Mouse (Mus musculus) testis, adult 2 months (tissue): ENCODE measurements around the gene 1110051M20Rik. TPM values are rescaled to one million over a fixed set of nuclear protein-coding genes. Genes with fewer than 3 reads are reported as not detected.
"Not testable (repeated sequence)": the region's sequence is repeated elsewhere in the genome, so short reads cannot be mapped to it uniquely, and the experiment has no call there.

Source experiments
- H3K27ac ChIP-seq: fragments of 200-500 bp; 2 replicates; pipeline ENCODE4 v1.5.1; 2012; ENCODE audit warnings: low read depth, low read length; ENCODE audit not compliant: control insufficient read depth, insufficient read depth
- H3K27me3 ChIP-seq: fragments of 200-500 bp; 2 replicates; pipeline ENCODE4 v1.6.1; 2012; ENCODE audit warnings: mild to moderate bottlenecking, low read length, moderate library complexity; ENCODE audit not compliant: control insufficient read depth, insufficient read depth
- H3K36me3 ChIP-seq: fragments of 200-500 bp; 2 replicates; pipeline ENCODE4 v1.6.1; 2012; ENCODE audit warnings: mild to moderate bottlenecking, low read length; ENCODE audit not compliant: control insufficient read depth, insufficient read depth
- H3K4me1 ChIP-seq: fragments of 200-500 bp; 2 replicates; pipeline ENCODE4 v1.6.1; 2012; ENCODE audit warnings: low read length; ENCODE audit not compliant: control insufficient read depth, insufficient read depth
- H3K4me3 ChIP-seq: fragments of 200-500 bp; 2 replicates; pipeline ENCODE4 v1.5.1; 2012; ENCODE audit warnings: low read depth, mild to moderate bottlenecking, low read length, moderate library complexity, mixed read lengths; ENCODE audit not compliant: control insufficient read depth
- CTCF ChIP-seq: fragments of 200-500 bp; IDR thresholded peaks from 2 replicates; pipeline ENCODE4 v1.5.1; 2012; ENCODE audit warnings: low read depth, mild to moderate bottlenecking, inconsistent platforms, low read length, moderate library complexity; ENCODE audit not compliant: control insufficient read depth, insufficient read depth, insufficient replicate concordance
- POLR2A ChIP-seq: fragments of 200-500 bp; IDR thresholded peaks from 2 replicates; pipeline ENCODE4 v1.6.1; 2012; ENCODE audit warnings: low read depth, mild to moderate bottlenecking, inconsistent platforms, low read length, moderate library complexity; ENCODE audit not compliant: control insufficient read depth
- polyA plus RNA-seq: library from polyadenylated mRNA; depleted of rRNA; stranded (reverse); fragments of >200 nt; gene quantifications from 2 replicates; pipeline ENCODE4 v1.2.3, GENCODE M21; 2012; rRNA removed

Gene 1110051M20Rik
- polyA plus RNA-seq, result 81.5 and 91.7 TPM in 2 replicates

DNA sequence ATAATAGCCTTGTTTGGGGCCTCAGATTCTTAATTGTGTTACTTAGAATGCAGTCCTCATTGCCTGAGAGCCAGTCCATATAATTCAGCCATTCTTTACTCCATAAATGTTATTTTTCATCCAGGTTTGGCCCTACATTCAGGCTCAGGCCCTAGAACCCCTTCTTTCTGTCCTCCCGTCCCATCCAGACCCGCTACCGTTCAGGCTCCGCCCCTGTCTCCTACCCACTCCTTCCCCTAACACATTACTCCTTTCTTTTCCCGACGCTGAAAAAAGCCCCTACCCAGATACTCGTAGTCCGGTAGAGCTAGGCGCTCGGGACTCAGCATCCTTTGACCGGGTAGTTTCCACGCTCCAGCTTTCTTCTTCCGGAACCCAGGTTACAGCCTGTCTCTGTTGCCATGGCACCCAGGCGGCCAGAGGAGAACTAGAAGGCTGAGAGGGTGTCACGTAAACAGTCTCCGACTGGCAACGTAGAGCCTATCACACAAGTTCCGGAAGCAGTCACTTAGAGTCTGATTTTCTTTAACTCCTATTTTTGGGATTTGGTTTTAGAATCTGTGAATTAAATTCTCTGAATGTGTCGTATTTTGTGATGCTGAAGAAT, at the start of gene 1110051M20Rik:
1110051M20Rik (minus strand) TSS at position 419 of the 607 bp plus-strand sequence.
- 0 out of 2 replicates have a peak, but pooled peaks cover 1% of the 10 kb centered on the region for H3K36me3 ChIP-seq
- peak; percentile 51; the same call in 1 of the 2 replicates for TF ChIP-seq POLR2A
- TF ChIP-seq CTCF, result no peak
- H3K27me3 ChIP-seq, result no peaks in the 10 kb centered on the region
- H3K4me3 ChIP-seq, result peak within 1 kb of the TSS; percentile 100
- H3K4me1 ChIP-seq, result 0 out of 2 replicates have a peak, but pooled peaks cover under 1% of the 10 kb centered on the region
- H3K27ac ChIP-seq, result peak within 1 kb of the TSS; percentile 91

DNA sequence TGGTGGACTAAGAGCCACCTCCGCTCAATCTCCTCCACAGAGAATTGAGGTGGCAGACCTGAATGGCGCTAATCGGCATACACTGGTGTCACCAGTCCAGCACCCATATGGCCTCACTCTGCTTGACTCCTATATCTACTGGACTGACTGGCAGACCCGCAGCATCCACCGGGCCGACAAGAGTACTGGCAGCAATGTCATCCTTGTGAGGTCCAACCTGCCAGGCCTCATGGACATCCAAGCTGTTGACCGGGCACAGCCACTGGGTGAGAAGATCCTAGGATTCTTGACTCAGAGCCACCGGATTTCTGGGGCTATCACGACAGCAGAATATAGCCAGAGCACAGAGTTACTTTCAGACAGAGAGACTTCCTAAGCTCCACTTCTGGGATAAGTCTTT, 49.5 kb upstream of the 1110051M20Rik start:
- Histone ChIP-seq H3K27ac (no peak overlapping the region), H3K4me3 (no peak overlapping the region), H3K27me3 (no peaks in the 10 kb centered on the region), H3K4me1 (no peaks in the 10 kb centered on the region), H3K36me3 (no peaks in the 10 kb centered on the region)
- no peak for TF ChIP-seq POLR2A
- no peak for TF ChIP-seq CTCF

DNA sequence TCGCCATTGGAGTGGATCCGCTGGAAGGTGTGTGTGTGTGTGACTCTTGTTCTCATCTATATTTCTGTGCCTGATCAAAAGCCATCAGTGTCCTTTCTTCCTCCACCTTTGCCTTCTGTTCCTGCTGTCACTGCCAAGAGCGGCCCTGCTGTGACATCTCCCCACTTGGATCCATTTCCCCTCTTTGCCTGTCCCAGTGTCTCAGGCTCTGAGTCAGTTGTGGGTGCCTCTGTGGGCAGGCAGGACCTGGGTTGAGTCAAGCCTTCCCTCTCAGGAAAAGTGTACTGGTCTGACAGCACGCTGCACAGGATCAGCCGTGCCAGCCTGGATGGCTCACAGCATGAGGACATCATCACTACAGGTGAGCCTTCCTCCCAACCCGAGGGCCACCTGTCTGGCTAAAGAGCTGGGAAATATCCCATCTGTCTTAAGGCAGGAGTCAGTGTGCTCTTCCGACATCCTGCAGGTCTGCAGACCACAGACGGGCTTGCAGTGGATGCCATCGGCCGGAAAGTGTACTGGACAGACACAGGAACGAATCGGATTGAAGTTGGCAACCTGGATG, 47.6 kb upstream of the 1110051M20Rik start:
- no peaks in the 10 kb centered on the region for H3K36me3 ChIP-seq
- H3K4me3 ChIP-seq, result no peak overlapping the region
- no peak overlapping the region for H3K27ac ChIP-seq

DNA sequence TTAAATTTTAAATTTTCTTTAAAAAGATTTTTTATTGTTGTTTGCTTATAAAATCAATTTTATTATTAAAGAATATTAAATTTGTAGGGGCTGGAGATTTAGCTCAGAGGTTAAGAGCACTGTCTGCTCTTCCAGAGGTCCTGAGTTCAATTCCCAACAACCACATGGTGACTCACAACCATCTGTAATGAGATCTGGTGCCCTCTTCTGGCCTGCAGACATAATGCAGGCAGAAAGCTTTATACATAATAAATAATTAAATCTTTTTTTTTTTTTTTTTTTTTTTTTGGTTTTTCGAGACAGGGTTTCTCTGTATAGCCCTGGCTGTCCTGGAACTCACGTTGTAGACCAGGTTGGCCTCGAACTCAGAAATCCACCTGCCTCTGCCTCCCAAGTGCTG, 42.8 kb upstream of the 1110051M20Rik start:
- H3K4me1 ChIP-seq, H3K27me3 ChIP-seq, H3K36me3 ChIP-seq, H3K4me3 ChIP-seq, H3K27ac ChIP-seq: not testable (repeated sequence)

More for the DNA sequence above, 47.6 kb upstream of the 1110051M20Rik start:
- no peak for TF ChIP-seq POLR2A
- TF ChIP-seq CTCF, result no peak
- Histone ChIP-seq H3K27me3 (no peaks in the 10 kb centered on the region), H3K4me1 (no peaks in the 10 kb centered on the region)

DNA sequence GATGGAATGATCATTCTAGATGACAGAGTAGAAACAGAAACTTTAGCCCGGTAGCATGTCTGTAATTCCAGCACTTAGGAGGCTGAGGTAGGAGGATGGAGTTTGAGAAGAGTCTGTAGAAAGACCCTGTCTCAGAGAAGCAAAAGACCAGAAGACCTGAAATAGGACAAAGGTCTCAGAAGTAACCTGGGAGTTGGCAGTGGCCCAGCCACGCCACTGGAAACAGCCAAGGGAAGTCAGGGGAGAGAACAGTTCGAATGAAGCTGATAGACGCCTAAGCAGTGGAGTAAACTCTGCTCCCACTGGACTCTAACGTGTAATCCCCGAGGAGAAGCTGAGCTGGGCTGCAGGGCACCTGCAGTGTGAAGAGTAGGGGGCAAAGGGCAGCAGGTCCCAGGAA, 40.8 kb upstream of the 1110051M20Rik start:
- Histone ChIP-seq H3K4me1 (no peaks in the 10 kb centered on the region), H3K27me3 (no peaks in the 10 kb centered on the region), H3K36me3 (no peaks in the 10 kb centered on the region), H3K4me3 (no peak overlapping the region), H3K27ac (no peak overlapping the region)
- TF ChIP-seq CTCF, result no peak
- TF ChIP-seq POLR2A, result no peak

DNA sequence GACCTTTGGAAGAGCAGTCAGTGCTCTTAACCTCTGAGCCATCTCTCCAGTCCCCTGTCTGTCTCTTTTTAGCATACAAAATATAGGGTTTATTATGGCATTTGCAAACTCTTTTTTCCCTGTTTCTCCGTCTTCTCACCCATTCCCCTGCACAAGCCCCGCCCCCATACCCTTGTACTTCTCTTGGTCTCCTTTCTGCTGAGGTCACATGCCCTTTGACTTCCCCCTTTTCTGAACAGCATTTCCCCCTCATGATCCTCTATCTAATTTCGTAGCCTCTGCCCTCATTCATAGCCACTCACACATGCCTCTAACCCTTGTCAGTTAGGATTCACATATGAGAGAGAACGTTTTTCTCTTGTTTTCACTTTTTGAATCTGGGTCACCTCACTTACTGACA, 40.2 kb upstream of the 1110051M20Rik start:
- TF ChIP-seq POLR2A (no peak), CTCF (no peak)
- H3K4me3 ChIP-seq, result no peak overlapping the region
- no peaks in the 10 kb centered on the region for H3K27me3 ChIP-seq
- no peaks in the 10 kb centered on the region for H3K4me1 ChIP-seq
- no peak overlapping the region for H3K27ac ChIP-seq
- H3K36me3 ChIP-seq, result no peaks in the 10 kb centered on the region

DNA sequence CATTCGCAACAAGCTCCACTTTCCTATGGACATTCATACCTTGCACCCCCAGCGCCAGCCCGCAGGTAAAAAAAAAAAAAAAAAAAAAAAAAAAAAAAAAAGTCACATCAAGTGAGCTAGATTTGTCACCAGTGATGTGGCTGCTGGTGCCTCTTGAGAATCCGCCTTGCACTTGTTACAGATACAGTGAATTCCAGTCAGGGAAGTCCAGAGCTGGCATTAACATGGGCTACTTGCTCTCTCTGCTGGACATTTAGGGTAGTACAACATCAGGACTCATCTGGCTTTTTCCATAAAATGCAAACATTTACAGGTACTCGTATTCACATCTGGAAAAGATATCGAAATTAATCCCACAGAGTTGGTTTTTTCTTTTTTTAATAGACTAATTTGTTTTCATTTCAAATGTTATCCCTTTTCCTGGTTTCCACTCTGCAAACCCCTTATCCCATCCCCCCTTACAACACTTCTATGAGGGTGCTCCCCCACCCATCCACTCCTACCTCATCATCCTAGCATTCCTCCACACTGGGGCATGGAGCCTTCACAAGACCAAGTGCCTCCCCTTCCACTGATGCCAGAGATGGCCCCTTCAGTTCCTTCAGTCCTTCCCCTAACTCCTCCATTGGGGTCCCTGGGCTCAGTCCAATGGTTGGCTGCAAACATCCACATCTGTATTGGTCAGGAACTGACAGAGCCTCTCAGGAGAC, 36.5 kb upstream of the 1110051M20Rik start:
- H3K4me1 ChIP-seq, result 0 out of 2 replicates have a peak, but pooled peaks cover 2% of the 10 kb centered on the region
- H3K4me3 ChIP-seq, result no peak overlapping the region
- H3K36me3 ChIP-seq, result no peaks in the 10 kb centered on the region
- TF ChIP-seq POLR2A (no peak), CTCF (no peak)
- H3K27ac ChIP-seq, result no peak overlapping the region
- no peaks in the 10 kb centered on the region for H3K27me3 ChIP-seq
